Mouse (Mus musculus): ENCODE measurements around the gene Apba1.

Apba1 gene

DNA sequence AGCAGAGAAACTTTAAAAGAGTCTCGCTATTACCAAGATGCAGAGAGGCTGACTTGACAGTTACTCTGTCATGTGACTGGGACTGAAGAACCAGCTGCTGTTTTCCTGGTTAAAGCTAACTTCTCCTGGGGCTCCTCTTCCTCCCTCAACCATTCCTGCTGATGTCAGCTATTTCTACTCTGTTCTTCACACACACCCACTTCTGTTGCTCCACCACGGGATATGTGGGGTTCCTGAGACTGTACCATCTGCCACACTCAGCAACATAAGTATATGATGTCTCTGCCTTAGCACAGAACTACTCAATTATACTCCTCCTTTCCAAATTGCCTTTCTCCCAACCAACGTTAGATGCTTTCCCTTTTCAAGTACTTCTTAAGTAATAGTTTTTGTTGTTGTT is 221.9 kb downstream of the Apba1 start:
- no peak for DNase-seq

DNA sequence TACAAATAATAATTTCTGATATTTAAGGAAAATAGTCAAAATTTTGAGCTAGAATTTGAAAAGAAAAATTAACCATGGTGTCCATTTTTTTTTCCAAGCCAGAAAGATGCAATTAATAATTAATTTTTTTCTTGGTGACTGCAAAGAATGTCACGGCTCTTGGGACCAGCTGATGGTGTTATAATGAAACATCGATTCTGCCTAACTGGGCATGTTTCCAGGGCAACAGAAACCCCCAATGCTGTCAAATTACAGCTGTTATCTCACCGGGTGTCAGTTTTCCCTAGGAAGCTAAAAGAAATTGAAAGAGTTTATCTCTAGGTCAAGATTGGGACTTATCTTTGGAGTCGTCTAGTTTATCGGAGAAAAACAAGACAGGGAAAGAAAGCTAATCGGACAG is 225.5 kb downstream of the Apba1 start:
- DNase-seq = no peak

DNA sequence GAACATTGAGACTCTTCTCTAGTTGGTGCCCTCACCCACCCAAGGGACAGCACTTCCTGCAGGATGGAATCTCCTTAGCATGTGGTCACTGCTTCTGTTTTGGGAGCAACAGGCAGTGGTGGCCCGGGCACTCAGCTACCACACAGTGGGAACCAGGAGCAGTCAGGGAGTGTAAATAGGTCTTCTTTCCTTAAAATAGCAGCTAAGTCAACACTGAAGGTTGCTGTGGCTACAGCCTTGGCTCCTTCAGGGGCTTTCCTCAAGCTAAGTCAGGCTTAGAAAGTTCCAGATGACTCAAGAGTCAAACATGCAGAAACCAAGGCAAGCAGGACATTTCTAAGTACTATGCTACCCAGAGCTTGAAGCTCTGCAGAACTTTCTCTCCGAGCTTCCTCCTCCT is 228.6 kb downstream of the Apba1 start:
- no peak for DNase-seq

DNA sequence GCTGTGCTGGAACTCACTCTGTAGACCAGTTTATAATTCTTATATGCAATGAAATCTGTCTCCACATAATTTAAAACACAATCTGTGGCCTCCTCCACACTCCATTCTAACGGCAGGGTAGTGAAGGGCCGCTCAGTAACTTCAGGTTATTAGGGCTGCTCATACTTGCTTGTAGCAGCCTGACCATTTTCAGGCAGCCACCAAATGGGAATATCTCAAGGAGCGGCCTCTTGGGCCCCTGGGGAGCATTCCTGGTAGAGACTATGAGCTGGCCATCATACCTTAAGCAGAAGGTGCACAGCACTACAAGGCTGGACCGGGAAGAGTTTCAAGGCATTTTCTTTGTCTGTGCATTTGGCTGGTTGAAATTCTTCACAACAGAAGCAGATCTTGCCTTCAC is 229.5 kb downstream of the Apba1 start:
- no peak for DNase-seq

DNA sequence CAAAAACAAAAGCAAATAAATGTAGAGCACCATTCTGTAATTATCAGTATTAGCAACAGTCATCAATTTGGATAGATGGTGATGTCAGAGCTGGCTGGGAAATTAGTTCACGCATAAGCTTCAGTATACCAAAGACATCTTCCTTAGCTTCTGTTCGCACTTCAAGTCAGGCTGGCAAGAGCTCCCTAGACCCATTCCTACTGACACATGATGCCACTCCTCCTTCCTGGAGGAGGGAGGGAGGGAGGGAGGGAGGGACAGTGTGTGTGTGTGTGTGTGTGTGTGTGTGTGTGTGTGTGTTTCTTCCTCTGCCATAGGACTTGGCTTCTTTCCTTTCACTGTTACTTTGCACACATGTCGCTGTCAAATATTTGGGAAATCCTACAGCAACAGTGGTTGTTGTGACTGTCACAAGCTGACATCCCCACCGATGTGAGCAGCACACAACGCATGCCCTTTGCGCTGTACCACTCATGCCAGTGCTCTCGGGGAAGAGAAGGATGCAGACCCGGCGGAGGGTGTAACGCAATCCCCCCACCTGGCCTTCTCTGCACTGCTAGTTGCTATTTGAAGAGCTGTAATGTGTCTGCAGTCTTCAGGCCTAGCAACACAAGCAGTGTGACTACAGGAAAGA is 237.2 kb downstream of the Apba1 start:
- no peak for DNase-seq

All from cerebellum, postnatal 14 days (tissue).